Mouse (Mus musculus) forebrain, embryonic 12.5 days (tissue): ENCODE data around the gene Hdac4. TPM values are rescaled to one million over a fixed set of nuclear protein-coding genes. Genes with fewer than 3 reads are reported as not detected.

Experiments
- ATAC-seq: fragments of 200-750 bp; cut with Nextera tagmentation; 2 replicates; pipeline ENCODE4 v1.8.0; 2017; ENCODE audit warnings: moderate TSS enrichment; ENCODE audit not compliant: low FRiP score
- H3K27ac ChIP-seq: fragments of 300-500 bp; sonication (generic); 2 replicates; pipeline ENCODE4 v1.5.1; 2016; ENCODE audit warnings: mild to moderate bottlenecking
- H3K27me3 ChIP-seq: fragments of 300-500 bp; sonication (generic); 2 replicates; pipeline ENCODE4 v1.6.1; 2016; ENCODE audit warnings: mild to moderate bottlenecking
- H3K36me3 ChIP-seq: fragments of 300-500 bp; sonication (generic); replicated peaks from 2 replicates; pipeline ENCODE4 v1.6.1; 2016; ENCODE audit warnings: mild to moderate bottlenecking
- H3K4me1 ChIP-seq: fragments of 300-500 bp; sonication (generic); 2 replicates; pipeline ENCODE4 v1.6.1; 2016
- H3K4me2 ChIP-seq: fragments of 300-500 bp; sonication (generic); 2 replicates; pipeline ENCODE4 v1.6.1; 2016; ENCODE audit warnings: mild to moderate bottlenecking, moderate library complexity
- H3K4me3 ChIP-seq: fragments of 300-500 bp; sonication (generic); replicated peaks from 2 replicates; pipeline ENCODE4 v1.5.1; 2016; ENCODE audit warnings: mild to moderate bottlenecking
- H3K9ac ChIP-seq: fragments of 300-500 bp; sonication (generic); 2 replicates; pipeline ENCODE4 v1.6.1; 2016; ENCODE audit warnings: mild to moderate bottlenecking
- H3K9me3 ChIP-seq: fragments of 300-500 bp; sonication (generic); 2 replicates; pipeline ENCODE4 v1.6.1; 2016
- WGBS: fragments of 180-500 bp; shearing (Covaris S2); methylation state at CpG from one replicate; pipeline ENCODE4 v1.1.7; 2016; 5-methylcytosine and 5-hydroxymethylcytosine counted together
- polyA plus RNA-seq: library from polyadenylated mRNA; unstranded; fragments of >200 nt; fragmentation: Nextera tagmentation; extraction: Ambion mirVana; gene quantifications from 2 replicates; pipeline ENCODE4 v1.2.1, GENCODE M21; 2016

Hdac4 gene
- polyA plus RNA-seq, 1 experiment from 2014 or later, result 24.8 TPM

DNA sequence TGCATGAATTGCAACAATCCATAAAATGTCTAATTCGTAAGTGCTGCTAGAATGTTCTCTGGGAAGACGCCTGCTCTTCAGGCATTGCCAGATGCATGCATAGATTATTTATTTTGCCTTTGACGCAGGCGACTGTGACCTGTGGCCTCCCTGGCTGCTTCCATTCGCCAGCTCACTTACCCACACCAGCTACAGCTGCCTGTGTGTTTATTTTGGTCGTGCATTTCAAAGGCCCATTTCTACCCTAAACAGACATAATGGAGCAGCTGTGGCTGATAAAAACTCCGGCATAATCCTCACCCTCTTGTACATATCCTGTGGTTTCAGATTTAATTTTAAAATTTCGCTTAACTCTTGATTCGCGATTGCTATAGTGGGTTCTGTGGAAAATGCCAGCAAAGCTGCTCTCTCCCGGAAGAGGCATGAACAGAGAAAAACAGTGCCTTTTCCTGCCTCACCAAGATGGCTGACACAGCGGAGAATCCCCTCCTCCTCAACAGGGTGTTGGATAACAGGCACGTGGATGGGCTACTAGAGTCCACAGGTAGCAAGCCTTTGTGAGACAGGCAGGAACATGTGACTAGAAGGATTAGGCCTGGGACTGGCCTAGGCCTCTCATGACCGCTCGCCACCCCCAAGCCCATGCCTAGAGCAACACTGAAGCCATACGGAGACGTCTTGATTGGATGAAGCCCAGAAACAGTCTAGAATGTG lies 7.3 kb upstream of the Hdac4 start:
- Histone ChIP-seq H3K9ac (no peak overlapping the region), H3K9me3 (no peaks in the 10 kb centered on the region), H3K27ac (no peak overlapping the region), H3K36me3 (no peaks in the 10 kb centered on the region), H3K4me2 (no peak overlapping the region), H3K4me3 (no peak overlapping the region), H3K4me1 (no peaks in the 10 kb centered on the region), H3K27me3 (peaks cover 16% of the 10 kb centered on the region; the same call in 1 of the 2 replicates)
- 79% methylated on average over 17 of the region's 17 CpGs for WGBS
- ATAC-seq, result no peak

DNA sequence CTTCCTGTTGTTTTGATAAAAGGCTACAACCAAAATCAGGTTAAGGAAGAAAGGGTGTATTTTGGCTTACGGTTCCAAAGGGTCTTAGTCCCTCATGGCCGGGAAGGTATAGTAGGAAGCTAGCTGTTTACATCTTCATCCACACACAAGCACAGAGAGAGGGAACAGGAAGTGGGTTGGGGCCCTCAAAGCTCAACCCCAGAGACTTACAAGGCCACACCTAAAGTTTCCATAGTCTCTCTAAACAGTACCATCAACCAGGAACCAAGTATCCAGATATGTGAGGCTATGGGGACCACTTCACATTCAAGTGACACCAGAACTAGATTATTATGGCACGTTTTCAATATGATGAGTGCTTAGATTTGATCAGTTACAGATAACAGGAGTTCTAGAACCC lies 5.0 kb downstream of the Hdac4 start:
- H3K27me3 ChIP-seq, result no peaks in the 10 kb centered on the region
- no peaks in the 10 kb centered on the region for H3K36me3 ChIP-seq
- no peak for ATAC-seq
- 89% methylated on average over 3 of the region's 3 CpGs for WGBS
- H3K4me2 ChIP-seq, result no peak overlapping the region
- H3K4me3 ChIP-seq, result no peak overlapping the region
- H3K9me3 ChIP-seq, result no peaks in the 10 kb centered on the region
- no peak overlapping the region for H3K9ac ChIP-seq
- no peaks in the 10 kb centered on the region for H3K4me1 ChIP-seq
- no peak overlapping the region for H3K27ac ChIP-seq

DNA sequence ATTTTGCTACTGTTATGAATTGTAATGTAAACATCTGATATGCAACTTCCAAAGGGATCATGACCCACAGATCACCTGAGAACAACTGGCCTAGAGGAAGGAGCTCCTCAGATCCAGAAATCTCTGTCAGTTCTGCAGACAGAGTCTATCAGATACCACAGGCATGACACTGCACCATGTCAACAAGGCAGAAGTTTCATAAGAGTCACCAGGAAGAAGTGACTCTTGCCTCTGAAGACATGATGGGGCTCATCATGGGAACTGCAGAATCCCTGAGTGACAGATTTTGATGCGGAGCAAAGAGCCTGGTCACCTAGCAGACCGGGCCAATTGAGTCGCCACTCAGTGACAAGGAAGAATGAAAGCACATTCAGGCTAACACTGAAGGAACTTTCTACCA lies 8.4 kb downstream of the Hdac4 start:
- no peak overlapping the region for H3K27ac ChIP-seq
- WGBS, result 86% methylated on average over 3 of the region's 3 CpGs
- no peaks in the 10 kb centered on the region for H3K9me3 ChIP-seq
- no peaks in the 10 kb centered on the region for H3K4me1 ChIP-seq
- no peaks in the 10 kb centered on the region for H3K27me3 ChIP-seq
- no peak overlapping the region for H3K4me3 ChIP-seq
- H3K4me2 ChIP-seq, result no peak overlapping the region
- H3K36me3 ChIP-seq, result no peaks in the 10 kb centered on the region
- ATAC-seq, result no peak
- no peak overlapping the region for H3K9ac ChIP-seq

DNA sequence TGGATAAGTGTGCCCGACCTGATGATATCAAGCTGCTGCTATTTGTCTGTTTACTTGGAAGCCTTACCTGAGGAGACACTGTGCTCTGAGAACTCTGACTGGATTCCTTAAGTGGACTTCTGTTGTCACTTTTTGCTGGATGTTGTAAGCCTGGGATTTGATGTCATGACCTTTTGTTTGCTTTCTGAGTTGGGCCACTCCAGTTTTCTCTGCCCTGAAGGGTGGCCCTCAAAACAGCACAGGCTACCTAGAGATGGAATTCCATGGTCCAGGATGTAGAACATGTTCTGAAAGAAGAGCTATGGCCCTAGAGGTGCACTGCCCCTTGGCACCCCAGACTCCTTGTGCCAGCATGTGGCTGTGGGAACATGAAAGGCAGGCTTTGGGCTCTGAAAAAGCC lies 10.9 kb downstream of the Hdac4 start:
- ATAC-seq, result no peak
- WGBS, result 97% methylated on average over 1 of the region's 1 CpGs
- no peaks in the 10 kb centered on the region for H3K27me3 ChIP-seq
- H3K4me3 ChIP-seq, result no peak overlapping the region
- no peaks in the 10 kb centered on the region for H3K9me3 ChIP-seq
- H3K9ac ChIP-seq, result no peak overlapping the region
- H3K36me3 ChIP-seq, result no peaks in the 10 kb centered on the region
- H3K27ac ChIP-seq, result no peak overlapping the region
- peaks cover 8% of the 10 kb centered on the region for H3K4me1 ChIP-seq
- no peak overlapping the region for H3K4me2 ChIP-seq

DNA sequence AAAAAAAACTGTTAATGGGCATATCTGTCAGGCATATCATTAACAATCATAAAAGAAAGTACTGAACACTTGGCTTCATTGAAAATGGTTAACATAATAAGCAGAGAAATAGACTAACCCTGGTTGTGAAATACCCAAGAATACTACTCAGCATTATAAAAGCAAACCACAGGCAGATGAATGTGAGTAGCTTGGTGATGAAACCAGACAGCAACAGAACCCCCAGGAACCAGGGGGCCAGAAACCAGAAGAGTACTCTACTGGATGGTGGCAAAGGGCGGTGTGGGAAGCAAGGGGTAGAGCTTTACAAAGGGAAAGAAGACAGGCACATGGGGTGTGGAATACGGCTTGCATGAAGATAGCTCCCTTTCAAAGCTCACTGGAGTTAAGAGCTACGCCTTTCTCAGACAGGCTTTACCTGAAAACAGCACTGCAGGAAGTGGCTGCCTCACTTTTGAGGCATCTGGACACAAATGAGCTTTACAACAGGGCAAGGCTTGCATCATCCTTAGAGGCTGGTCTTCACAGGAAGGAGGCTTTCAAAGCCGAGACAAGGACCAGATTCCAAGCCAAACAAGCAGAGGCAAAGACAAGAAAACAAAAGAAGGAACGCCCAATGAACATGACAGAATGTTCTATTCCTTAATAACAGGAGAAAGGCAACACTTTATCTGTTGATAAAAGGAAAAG lies 12.3 kb downstream of the Hdac4 start:
- Histone ChIP-seq H3K9ac (no peak overlapping the region), H3K36me3 (no peaks in the 10 kb centered on the region), H3K9me3 (no peaks in the 10 kb centered on the region), H3K4me2 (no peak overlapping the region), H3K27me3 (no peaks in the 10 kb centered on the region), H3K4me3 (no peak overlapping the region), H3K27ac (no peak overlapping the region), H3K4me1 (peaks cover 18% of the 10 kb centered on the region)
- WGBS, result 84% methylated on average over 5 of the region's 5 CpGs
- no peak for ATAC-seq

DNA sequence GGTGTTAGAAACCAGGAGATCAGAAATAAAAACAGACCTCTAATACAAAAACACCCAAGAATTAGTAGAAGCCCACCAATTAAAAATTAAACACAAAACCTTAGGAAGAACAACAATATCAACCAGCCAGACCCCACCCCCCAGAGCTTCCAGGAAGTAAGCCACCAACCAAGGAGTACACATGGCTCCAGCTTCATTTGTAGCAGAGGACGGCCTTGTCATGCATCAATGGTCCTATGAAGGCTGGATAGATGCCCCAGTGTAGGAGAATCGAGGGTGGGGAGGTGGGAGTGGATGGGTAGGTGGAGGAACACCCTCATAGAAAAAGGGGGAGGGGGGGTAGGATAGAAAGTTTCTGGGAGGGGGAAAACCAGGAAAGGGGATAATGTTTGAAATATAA lies 13.5 kb downstream of the Hdac4 start:
- Histone ChIP-seq H3K27me3 (no peaks in the 10 kb centered on the region), H3K9ac (no peak overlapping the region), H3K4me2 (no peak overlapping the region), H3K9me3 (no peaks in the 10 kb centered on the region), H3K4me3 (no peak overlapping the region), H3K27ac (no peak overlapping the region), H3K36me3 (no peaks in the 10 kb centered on the region), H3K4me1 (peaks cover 30% of the 10 kb centered on the region)
- WGBS, result 62% methylated on average over 2 of the region's 2 CpGs
- no peak for ATAC-seq

DNA sequence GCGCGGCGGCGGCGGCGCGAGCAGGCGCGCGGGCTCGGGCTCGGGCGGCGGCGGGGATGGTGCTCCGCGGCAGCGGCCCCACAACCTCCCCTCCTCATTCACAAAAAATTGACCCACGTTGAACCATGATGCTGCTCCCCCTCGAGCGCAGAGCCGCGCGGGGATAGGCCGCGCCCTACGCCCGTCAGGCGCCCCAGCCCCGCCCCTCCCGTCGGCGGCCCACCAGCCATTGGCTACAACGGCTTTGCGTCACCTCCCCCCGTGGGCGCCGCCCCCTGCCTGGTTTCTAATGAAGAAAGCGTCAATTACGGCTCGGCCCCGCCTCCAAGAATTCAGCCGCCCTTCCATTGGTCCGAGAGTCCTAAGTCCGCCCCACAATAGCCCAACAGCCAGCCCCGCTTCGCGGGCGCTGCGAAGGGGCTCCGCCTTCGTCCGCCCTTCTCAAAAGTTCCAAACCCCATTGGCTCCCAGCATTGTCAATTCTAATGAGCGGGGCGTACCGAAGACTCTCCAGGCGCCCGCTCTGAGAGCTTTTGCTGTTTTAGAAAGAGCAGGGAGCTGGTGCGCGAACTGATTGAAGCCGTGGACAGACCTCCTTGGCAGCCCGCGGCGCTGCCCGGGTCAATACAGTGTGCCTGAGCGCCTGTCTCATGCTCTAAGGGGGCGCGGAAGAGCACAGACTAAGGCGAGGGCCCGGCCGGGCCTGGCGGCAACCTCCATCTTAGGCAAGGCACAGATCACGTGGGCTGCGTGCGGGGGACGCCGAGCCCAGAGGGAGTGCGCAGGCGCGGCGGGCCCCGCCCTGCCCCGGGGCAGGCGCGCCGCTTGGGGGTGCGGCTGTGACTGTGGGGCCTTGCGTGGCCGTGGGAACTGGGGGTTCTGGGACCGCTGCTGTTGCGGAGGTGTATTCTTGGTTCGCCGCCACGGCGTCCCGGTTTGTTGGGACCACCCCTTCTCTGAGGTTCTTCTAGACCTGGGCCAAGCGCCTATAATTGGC lies 15.1 kb downstream of the Hdac4 start:
- peaks cover 33% of the 10 kb centered on the region for H3K4me1 ChIP-seq
- peak overlapping the region; percentile 98 for H3K27ac ChIP-seq
- peak overlapping the region; percentile 84 for H3K4me3 ChIP-seq
- H3K27me3 ChIP-seq, result no peaks in the 10 kb centered on the region
- no peaks in the 10 kb centered on the region for H3K9me3 ChIP-seq
- peak overlapping the region; percentile 95 for H3K9ac ChIP-seq
- 0% methylated on average over 95 of the region's 97 CpGs for WGBS
- H3K36me3 ChIP-seq, result no peaks in the 10 kb centered on the region
- H3K4me2 ChIP-seq, result peak overlapping the region; percentile 72
- ATAC-seq, result peak; percentile 98

DNA sequence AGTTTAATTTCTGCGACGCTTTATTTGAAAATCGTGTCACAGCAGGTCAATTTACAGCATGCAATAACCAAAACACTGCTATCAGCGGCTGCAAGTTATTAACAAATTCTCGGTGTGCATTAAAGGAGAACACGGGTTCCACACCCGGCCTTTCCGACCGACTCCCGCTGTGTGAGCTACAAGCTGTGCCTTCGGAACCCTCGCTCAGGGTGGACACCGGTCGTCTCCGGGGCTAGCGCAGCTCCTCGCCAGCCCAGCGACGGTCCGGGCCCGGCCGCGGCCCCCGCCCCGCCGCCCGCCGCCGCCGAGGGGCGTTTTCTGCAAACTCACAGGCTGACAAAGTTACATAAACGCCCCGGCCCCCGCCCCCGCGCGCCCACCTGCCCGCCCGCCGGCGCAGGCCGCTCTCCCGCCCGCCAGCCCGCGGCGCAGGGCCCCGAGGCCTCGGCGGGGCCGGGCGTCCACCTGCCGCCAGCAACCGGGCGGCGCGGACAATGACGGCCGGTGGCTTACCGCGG lies 16.0 kb downstream of the Hdac4 start:
- H3K4me3 ChIP-seq, result peak overlapping the region; percentile 84
- no peaks in the 10 kb centered on the region for H3K36me3 ChIP-seq
- ATAC-seq, result no peak
- H3K9me3 ChIP-seq, result no peaks in the 10 kb centered on the region
- WGBS, result under 1% methylated on average over 55 of the region's 61 CpGs
- H3K9ac ChIP-seq, result peak overlapping the region; percentile 95
- H3K27me3 ChIP-seq, result no peaks in the 10 kb centered on the region
- H3K27ac ChIP-seq, result peak overlapping the region; percentile 96
- peak overlapping the region; percentile 72 for H3K4me2 ChIP-seq
- peaks cover 41% of the 10 kb centered on the region for H3K4me1 ChIP-seq

DNA sequence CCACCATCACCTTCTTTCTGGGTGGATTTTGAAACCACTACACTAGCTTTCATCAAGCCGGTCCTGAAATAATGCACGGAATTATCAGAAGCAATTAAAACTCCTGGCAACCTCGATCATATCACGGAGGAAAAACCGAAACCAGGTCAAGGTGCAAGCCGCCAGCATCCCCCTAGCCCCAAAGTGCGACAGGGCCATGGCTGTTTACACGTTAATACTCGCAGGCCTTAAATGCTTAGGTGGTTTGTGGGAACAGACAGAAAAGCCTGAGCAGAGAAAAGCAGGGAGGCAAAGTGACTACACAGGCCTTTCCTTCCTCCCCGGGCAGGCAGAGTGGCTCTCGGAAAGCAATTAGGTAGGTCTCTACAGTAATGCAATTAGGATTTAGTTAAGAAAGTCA lies 16.4 kb downstream of the Hdac4 start:
- H3K4me3 ChIP-seq, result peak overlapping the region; percentile 84
- no peaks in the 10 kb centered on the region for H3K36me3 ChIP-seq
- H3K27ac ChIP-seq, result peak overlapping the region; percentile 96
- H3K9me3 ChIP-seq, result no peaks in the 10 kb centered on the region
- H3K27me3 ChIP-seq, result no peaks in the 10 kb centered on the region
- peaks cover 46% of the 10 kb centered on the region for H3K4me1 ChIP-seq
- ATAC-seq, result no peak
- H3K4me2 ChIP-seq, result peak overlapping the region; percentile 72
- WGBS, result 4% methylated on average over 11 of the region's 11 CpGs
- peak overlapping the region; percentile 95 for H3K9ac ChIP-seq

DNA sequence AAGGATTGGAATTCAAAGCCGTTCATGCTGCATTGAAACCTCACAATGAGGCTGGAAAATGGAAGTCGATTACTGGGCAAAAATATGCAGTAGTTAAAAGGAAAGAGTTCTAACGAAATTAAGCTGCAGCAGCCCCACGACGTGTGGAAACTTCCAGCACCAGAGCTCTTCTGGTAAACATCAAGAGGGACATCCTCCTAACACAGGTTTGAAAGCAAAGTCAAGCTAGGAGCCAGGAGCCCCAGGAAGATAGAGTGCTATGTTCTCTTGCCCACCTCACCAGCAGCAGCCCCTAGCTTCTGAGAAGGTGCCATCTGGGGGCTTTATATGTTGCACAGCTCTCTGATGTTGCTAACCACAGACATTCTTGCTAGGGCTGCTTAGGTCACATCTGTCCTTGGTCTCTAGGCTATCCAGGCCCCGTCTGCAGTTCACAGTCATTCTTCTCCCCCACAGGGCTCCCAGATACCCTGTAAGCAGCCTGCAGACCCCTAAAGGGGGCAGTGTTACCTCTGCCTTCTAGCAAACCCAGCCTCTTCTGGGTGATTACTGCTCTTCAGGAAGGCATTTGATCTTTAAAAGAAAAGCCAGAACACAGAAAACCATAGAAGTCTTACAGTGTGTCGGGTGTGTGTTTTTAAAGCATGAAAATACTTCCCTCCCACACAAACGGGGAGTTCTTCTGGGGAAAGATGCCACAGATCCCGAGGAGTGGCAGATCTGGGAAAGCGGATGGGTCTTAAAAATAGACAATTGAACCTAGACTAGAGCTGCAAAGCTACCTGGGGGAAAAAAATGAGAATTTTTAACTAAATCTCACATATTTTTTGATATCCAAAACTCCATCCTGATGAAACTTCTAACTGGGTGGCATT lies 17.2 kb downstream of the Hdac4 start:
- peak overlapping the region; percentile 95; the same call in 1 of the 2 replicates for H3K9ac ChIP-seq
- H3K4me3 ChIP-seq, result peak overlapping the region; percentile 84
- peak overlapping the region; percentile 72 for H3K4me2 ChIP-seq
- H3K9me3 ChIP-seq, result no peaks in the 10 kb centered on the region
- no peak for ATAC-seq
- H3K27me3 ChIP-seq, result no peaks in the 10 kb centered on the region
- no peaks in the 10 kb centered on the region for H3K36me3 ChIP-seq
- H3K4me1 ChIP-seq, result peaks cover 50% of the 10 kb centered on the region
- H3K27ac ChIP-seq, result peak overlapping the region; percentile 74
- WGBS, result 13% methylated on average over 10 of the region's 10 CpGs

DNA sequence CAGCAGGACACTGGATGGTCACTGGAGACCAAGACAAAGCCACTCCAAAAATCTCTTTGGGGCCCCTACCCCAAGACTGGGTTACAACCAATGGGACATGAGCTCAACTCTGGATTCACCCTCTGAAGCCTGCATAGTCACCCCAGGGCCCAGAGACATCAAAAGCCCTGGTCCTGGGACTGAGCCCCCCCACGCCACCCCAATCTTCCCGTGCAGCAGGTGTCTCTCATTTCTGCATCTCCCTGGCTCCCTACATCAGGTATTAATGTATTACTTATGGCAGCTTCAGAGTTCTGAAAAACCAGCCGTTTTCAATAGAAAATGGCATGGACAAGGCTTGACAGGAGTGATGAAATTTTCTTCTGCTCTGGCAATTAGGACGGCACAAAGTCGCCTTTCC lies 17.9 kb downstream of the Hdac4 start:
- Histone ChIP-seq H3K27ac (no peak overlapping the region; the same call in 1 of the 2 replicates), H3K4me2 (peak overlapping the region; percentile 72), H3K27me3 (no peaks in the 10 kb centered on the region), H3K9ac (0 out of 2 replicates have a peak overlapping the region, but pooled peaks have one; percentile 9), H3K4me1 (peaks cover 50% of the 10 kb centered on the region), H3K36me3 (no peaks in the 10 kb centered on the region), H3K9me3 (no peaks in the 10 kb centered on the region), H3K4me3 (peak overlapping the region; percentile 84; the same call in 1 of the 2 replicates)
- 15% methylated on average over 5 of the region's 5 CpGs for WGBS
- ATAC-seq, result no peak
